Mouse (Mus musculus): ENCODE measurements at regions not wholly inside any gene's neighbourhood (a gene's known extent, or its start where the extent isn't known, plus 50 kb on each side); places are given as distances from the start of the nearest gene placed in this dataset.

- DNase-seq (ENCODE audit: extremely low spot score in 1 of 2, low spot score in 2 of 2): no peak
- intact Hi-C loops (cut with DNase I): no loop called here
Observed at GRCm38 (mm10) chr16:24050856-24051640, 62.4 kb upstream of the Bcl6 start.

- DNase-seq (ENCODE audit: extremely low spot score in 1 of 2, low spot score in 2 of 2): no peak
- intact Hi-C loops (cut with DNase I): no loop called here
Observed at GRCm38 (mm10) chr16:24043779-24044178, 55.1 kb upstream of the Bcl6 start.

DNA sequence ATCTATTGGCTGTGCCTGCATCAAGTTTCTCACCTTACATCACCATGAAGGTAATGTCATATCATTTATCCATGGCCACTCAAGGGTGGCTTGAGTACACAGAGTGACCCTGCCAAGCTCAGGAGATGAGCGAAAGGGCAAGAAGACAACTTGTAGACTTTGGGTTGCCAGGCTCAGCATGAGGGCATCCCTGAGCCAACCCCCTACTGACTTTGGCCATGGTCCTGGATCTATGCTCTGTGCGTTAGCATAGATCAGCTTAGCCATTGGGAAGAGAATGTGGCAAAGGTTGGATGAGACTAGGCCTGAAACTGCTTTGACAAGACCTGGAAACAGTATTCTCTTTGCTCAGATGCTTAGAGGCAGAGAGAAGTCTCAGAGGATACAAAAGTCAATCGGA, 54.3 kb upstream of the Bcl6 start:
- DNase-seq (ENCODE audit: extremely low spot score in 1 of 2, low spot score in 2 of 2): no peak
- intact Hi-C loops (cut with DNase I): no loop called here

- no peak for DNase-seq (ENCODE audit: extremely low spot score in 1 of 2, low spot score in 2 of 2)
- intact Hi-C loops (cut with DNase I): no loop called here
Observed at GRCm38 (mm10) chr16:24042216-24042615, 53.6 kb upstream of the Bcl6 start.

- no peak for DNase-seq (ENCODE audit: extremely low spot score in 1 of 2, low spot score in 2 of 2)
- intact Hi-C loops (cut with DNase I): no loop called here
Observed at GRCm38 (mm10) chr16:24041403-24041802, 52.8 kb upstream of the Bcl6 start.

- intact Hi-C loops (cut with DNase I): no loop called here
- DNase-seq (ENCODE audit: extremely low spot score in 1 of 2, low spot score in 2 of 2): no peak
Observed at GRCm38 (mm10) chr16:24039765-24040164, 51.1 kb upstream of the Bcl6 start.

All from left cerebral cortex, postnatal 10 days (tissue).